Mouse (Mus musculus) limb, embryonic 11.5 days (tissue): ENCODE measurements around the gene Folr1. TPM values are rescaled to one million over a fixed set of nuclear protein-coding genes. Genes with fewer than 3 reads are reported as not detected.

Experiments used
- ATAC-seq: fragments of 200-750 bp; cut with Nextera tagmentation; 2 replicates; pipeline ENCODE4 v1.8.0; 2017; ENCODE audit warnings: low read depth; ENCODE audit not compliant: insufficient number of reproducible peaks, low FRiP score, low TSS enrichment
- DNase-seq: peaks from one replicate; pipeline ENCODE4 v3.0.0-alpha.2; 2015; ENCODE audit warnings: low spot score
- H3K27ac ChIP-seq: fragments of 300-500 bp; sonication (generic); replicated peaks from 2 replicates; pipeline ENCODE4 v1.5.1; 2014; ENCODE audit warnings: low read depth, mild to moderate bottlenecking, low read length
- H3K27me3 ChIP-seq: fragments of 300-500 bp; sonication (generic); 2 replicates; pipeline ENCODE4 v1.6.1; 2014; ENCODE audit warnings: mild to moderate bottlenecking, low read length, mixed read lengths; ENCODE audit not compliant: control insufficient read depth, insufficient read depth
- H3K36me3 ChIP-seq: fragments of 300-500 bp; sonication (generic); 2 replicates; pipeline ENCODE4 v1.6.1; 2014; ENCODE audit warnings: mild to moderate bottlenecking, low read length, moderate library complexity, mixed read lengths; ENCODE audit not compliant: control insufficient read depth, insufficient read depth
- H3K4me1 ChIP-seq: fragments of 300-500 bp; sonication (generic); 2 replicates; pipeline ENCODE4 v1.6.1; 2014; ENCODE audit warnings: low read length, mixed read lengths; ENCODE audit not compliant: control insufficient read depth, insufficient read depth
- H3K4me2 ChIP-seq: fragments of 300-500 bp; sonication (generic); 2 replicates; pipeline ENCODE4 v1.6.1; 2014; ENCODE audit warnings: low read depth, mild to moderate bottlenecking, moderate library complexity; ENCODE audit not compliant: severe bottlenecking
- H3K4me3 ChIP-seq: fragments of 300-500 bp; sonication (generic); 2 replicates; pipeline ENCODE4 v1.5.1; 2014; ENCODE audit warnings: low read depth, low read length
- H3K9ac ChIP-seq: fragments of 300-500 bp; sonication (generic); 2 replicates; pipeline ENCODE4 v1.6.1; 2014; ENCODE audit warnings: mild to moderate bottlenecking, low read length
- H3K9me3 ChIP-seq: fragments of 300-500 bp; sonication (generic); 2 replicates; pipeline ENCODE4 v1.6.1; 2016; ENCODE audit warnings: low read length; ENCODE audit not compliant: control insufficient read depth
- WGBS: fragments of 180-500 bp; shearing (Covaris S2); extraction: QIAGEN DNeasy Blood & Tissue Kit; methylation state at CpG from one replicate; pipeline ENCODE4 v1.1.7; 2014; 5-methylcytosine and 5-hydroxymethylcytosine counted together
- microRNA-seq: library from miRNA; unstranded; fragments of <30 nt; microRNA quantifications from one replicate; pipeline ENCODE4, GENCODE M21; 2016
- polyA plus RNA-seq: library from polyadenylated mRNA; unstranded; fragments of >200 nt; fragmentation: Nextera tagmentation; extraction: Ambion mirVana; gene quantifications from 2 replicates; pipeline ENCODE4 v1.2.1, GENCODE M21; 2014

Folr1 gene
- polyA plus RNA-seq, 1 experiment from 2014 or later, result not detected

GRCm38 (mm10) chr7:101820295-101821030 lies 50.1 kb downstream of the Folr1 start:
- Histone ChIP-seq H3K4me1 (peaks cover 19% of the 10 kb centered on the region), H3K27ac (no peak overlapping the region), H3K36me3 (peaks cover 7% of the 10 kb centered on the region; the same call in 1 of the 2 replicates), H3K4me2 (peak overlapping the region; percentile 82), H3K9ac (no peak overlapping the region), H3K9me3 (no peaks in the 10 kb centered on the region), H3K27me3 (peaks cover 50% of the 10 kb centered on the region), H3K4me3 (peak overlapping the region; percentile 29; the same call in 1 of the 2 replicates)
- ATAC-seq (no peak), DNase-seq (peak; percentile 49)
- WGBS, result 4% methylated on average over 35 of the region's 35 CpGs

- Histone ChIP-seq H3K9me3 (no peaks in the 10 kb centered on the region), H3K9ac (no peak within 1 kb of the TSS), H3K36me3 (no peaks in the 10 kb centered on the region), H3K4me3 (peak within 1 kb of the TSS; percentile 27), H3K4me2 (peak within 1 kb of the TSS; percentile 35), H3K4me1 (peaks cover 13% of the 10 kb centered on the region), H3K27ac (no peak within 1 kb of the TSS), H3K27me3 (peaks cover 50% of the 10 kb centered on the region)
- peak; percentile 37 for DNase-seq
- no peak for ATAC-seq
- WGBS, result 1% methylated on average over 40 of the region's 45 CpGs
Measured at GRCm38 (mm10) chr7:101817861-101818401, 52.7 kb downstream of the Folr1 start, which contains the start of gene Phox2a. Phox2a (plus strand) TSS chr7:101818313.

Small RNA genes lying within 50 kb of the gene (microRNA-seq; reads per million reads assigned to microRNA genes)
- not detected for gene Gm22655

Other genes with a start within 250 kb of the Folr1 start
- 46.0 and 46.9 TPM in 2 replicates for gene Clpb, start 207.2 kb downstream of the Folr1 start, polyA plus RNA-seq
- gene Phox2a, start 52.5 kb downstream of the Folr1 start, polyA plus RNA-seq, result not detected in 2 replicates
- 44.8 and 49.7 TPM in 2 replicates for gene Inppl1, start 32.6 kb downstream of the Folr1 start, polyA plus RNA-seq
- 0.33 and 0.48 TPM in 2 replicates for gene Folr2, start 13.6 kb downstream of the Folr1 start, polyA plus RNA-seq
- gene Anapc15, start 7.1 kb downstream of the Folr1 start, polyA plus RNA-seq, result 97.6 and 98.8 TPM in 2 replicates
- 139 and 150 TPM in 2 replicates for gene Lamtor1, start 35.1 kb upstream of the Folr1 start, polyA plus RNA-seq
- 0.40 and 0.78 TPM in 2 replicates for gene Tomt, start 35.6 kb upstream of the Folr1 start, polyA plus RNA-seq
- gene Lrrc51, start 63.1 kb upstream of the Folr1 start, polyA plus RNA-seq, result 13.2 TPM in 2 replicates
- gene Numa1, start 63.3 kb upstream of the Folr1 start, polyA plus RNA-seq, result 130 and 140 TPM in 2 replicates
- 3.1 and 3.9 TPM in 2 replicates for gene Il18bp, start 147.9 kb upstream of the Folr1 start, polyA plus RNA-seq
- 29.0 and 30.3 TPM in 2 replicates for gene Rnf121, start 194.7 kb upstream of the Folr1 start, polyA plus RNA-seq
- gene Xndc1, start 194.7 kb upstream of the Folr1 start, polyA plus RNA-seq, result 30.0 and 30.3 TPM in 2 replicates
- 1.6 and 2.4 TPM in 2 replicates for gene Xntrpc, start 194.9 kb upstream of the Folr1 start, polyA plus RNA-seq
- not detected in 2 replicates for gene Trpc2, start 212.3 kb upstream of the Folr1 start, polyA plus RNA-seq
- 0.67 and 2.1 TPM in 2 replicates for gene Art1, start 231.0 kb upstream of the Folr1 start, polyA plus RNA-seq
- 4.9 and 5.8 TPM in 2 replicates for gene Art5, start 238.7 kb upstream of the Folr1 start, polyA plus RNA-seq
- gene Chrna10, start 246.0 kb upstream of the Folr1 start, polyA plus RNA-seq, result 0.28 TPM in 1 of 2 replicates, not detected in the other